Mouse (Mus musculus): ENCODE results near the gene Sfxn5.

GRCm38 (mm10) chr6:85272436-85272835 is 60.8 kb downstream of the Sfxn5 start:
- TF ChIP-seq CTCF (IDR thresholded peaks at IDR 0.05; ENCODE audit: borderline replicate concordance, insufficient read depth, low read depth, low read length) (no peak), POLR2A (IDR thresholded peaks at IDR 0.05; ENCODE audit: borderline replicate concordance, insufficient read depth, low read length) (no peak)
